Mouse (Mus musculus): ENCODE measurements around the gene Tbk1.

Gene Tbk1

DNA sequence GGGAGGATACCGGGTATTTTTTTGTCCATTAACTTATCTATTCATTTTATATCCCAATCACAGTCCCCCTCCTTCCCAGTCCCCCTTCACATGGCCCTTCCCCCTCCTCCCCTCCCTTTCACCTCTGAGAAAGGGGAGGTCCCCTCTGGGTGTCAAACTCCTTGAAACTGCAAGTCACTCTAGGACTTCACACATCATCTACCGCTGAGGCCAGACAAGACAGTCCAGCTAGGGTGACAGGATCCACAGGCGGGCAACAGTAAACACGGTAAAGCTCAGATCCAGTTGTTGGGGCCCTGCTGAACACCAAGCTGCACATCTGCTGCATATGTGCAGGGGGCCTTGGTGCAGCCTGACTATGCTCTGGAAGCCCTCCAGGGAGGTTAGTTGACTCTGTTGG is 51.6 kb downstream of the Tbk1 start:
- no peak for DNase-seq (ENCODE audit: low spot score in 2 of 2)

DNA sequence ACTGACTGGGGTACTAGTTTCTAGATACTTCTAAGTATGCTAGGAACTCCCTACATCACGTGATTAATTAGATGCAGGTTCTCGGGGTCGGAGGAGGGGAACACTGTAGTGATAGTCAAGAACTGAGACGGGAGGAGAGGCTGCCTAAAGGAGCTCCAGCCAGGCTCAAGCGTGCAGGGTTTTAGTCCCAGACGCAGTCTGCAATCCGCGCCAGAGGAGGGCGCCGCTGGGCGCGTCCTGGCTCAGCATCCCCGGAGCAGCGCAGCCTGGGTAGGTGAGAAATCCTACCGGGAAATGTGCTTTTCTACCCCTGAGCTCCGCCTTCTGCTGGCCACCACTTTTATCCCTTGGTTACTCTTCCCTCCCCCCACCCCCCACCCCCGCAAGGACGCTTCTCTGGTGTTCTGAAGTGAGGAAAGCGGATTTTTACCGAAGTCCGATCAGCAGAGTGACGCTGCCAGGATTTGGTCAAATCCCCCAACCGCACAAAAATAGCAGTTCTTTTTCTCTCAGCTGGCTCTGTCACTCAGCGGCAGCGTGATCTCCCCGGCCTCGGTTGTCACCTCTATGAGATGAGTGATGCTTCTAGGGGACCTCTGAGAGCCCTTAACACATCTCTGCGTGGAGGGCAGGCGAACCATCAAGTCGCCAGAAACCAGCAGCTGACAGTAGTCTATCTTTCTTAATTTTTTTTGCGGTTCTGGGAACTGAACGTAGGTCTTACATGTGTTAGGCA is 53.3 kb downstream of the Tbk1 start:
- DNase-seq (ENCODE audit: low spot score in 2 of 2), result peak; percentile 50 to 78

GRCm38 (mm10) chr10:121531541-121531940 is 55.0 kb downstream of the Tbk1 start:
- no peak for DNase-seq (ENCODE audit: low spot score in 2 of 2)

DNA sequence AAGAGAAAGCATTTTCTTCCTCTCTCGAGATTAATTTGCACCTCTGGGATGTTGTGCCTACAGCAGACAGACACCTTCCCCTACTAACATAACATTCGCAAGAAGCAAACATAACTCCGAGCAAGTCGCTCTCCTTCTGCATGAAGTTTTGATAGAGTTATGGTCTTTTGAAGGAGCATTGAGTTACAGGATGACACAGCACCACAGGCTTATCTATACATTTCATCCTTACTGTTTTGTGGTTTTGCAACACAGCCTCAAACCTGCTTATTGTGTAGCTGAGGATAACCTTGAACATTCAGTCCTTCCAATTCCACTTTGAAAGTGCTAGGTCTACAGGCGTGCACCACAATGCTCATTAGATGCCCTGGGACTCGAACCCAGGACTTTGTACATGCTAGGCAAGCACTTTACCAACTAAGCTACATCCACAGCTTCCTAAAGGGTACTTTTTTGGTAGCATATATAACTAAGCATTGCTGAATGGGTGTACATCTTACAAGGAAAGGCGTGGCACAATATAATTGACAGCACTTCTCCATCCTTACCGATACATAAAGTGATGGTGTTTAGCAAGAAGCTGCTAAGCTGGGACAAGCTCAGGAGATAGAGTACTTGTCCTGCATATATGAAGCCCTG is 56.1 kb downstream of the Tbk1 start:
- DNase-seq (ENCODE audit: low spot score in 2 of 2), result no peak

- no peak for DNase-seq (ENCODE audit: low spot score in 2 of 2)
These were observed 57.3 kb downstream of the Tbk1 start for GRCm38 (mm10) chr10:121529261-121529660.

DNA sequence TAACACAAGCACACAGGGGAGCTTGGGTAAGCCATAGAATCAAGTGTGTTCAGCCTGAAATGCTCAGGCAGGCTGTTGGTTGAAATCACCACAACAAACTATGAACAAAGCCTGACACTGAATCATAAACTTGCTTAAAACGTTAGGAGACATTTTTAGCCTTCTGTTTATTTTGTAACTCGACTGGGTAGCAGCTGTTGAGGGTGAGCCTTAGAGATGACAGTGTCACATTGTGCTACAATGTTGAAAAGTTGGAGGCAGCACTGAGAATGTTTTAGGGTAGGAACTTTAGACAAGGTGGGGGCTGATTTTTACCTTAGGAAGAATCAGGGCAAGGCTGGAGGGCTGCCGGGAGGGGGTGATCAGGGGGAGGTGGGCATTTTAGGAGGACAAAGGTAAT is 58.1 kb downstream of the Tbk1 start:
- no peak for DNase-seq (ENCODE audit: low spot score in 2 of 2)

- no peak for DNase-seq (ENCODE audit: low spot score in 2 of 2)
These were observed 59.5 kb downstream of the Tbk1 start for GRCm38 (mm10) chr10:121527114-121527513.

DNA sequence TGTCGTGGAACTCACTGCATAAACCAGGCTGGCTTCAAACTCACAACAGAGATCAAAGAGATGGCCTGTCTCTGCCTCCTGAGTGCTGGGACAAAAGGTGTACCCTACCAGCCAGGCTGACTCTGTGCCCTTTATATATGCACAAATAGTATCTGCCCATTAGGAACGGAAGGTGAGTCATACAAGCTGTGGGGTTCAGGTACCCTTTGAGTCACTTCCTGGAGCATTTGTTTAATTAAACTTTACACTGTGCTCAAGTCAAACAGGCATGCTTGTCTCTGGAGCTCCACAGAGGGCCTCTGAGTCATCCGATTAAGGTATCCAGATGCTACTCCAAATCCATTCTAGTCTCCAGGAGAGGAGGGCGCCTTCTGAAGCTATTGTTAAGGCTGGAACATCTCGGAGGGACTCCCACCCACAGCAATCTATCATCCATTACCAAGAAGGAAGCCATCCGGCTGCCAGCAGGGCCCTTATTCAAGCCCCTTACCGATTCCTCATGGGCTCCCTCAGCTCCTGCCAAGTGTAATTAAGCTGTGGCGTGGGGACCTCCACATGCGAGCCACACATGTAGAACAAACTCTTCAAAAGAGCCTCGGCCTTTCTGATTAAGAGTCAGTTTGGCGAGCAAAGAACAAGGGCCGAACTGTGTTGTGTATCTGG is 65.5 kb downstream of the Tbk1 start:
- DNase-seq (ENCODE audit: low spot score in 2 of 2), result no peak

DNA sequence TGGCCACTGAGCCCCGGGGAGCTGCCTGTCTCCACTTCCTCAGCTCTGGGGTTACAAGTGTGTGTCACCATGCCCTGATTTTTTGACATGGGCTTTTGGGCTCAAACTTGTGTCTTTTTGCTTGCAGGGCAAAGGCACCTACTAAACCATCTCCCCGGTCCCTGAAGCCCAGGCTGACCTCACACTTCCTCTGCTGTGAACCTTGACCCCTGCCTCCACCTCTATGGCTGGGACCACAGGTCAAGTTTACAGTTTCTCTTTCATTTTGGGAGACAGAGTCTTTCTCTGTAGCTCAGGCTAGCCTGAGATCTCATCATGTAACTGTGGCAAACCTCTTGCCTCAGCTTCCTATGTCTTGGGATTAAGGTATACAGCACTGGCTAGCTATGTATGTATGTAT is 66.9 kb downstream of the Tbk1 start:
- DNase-seq (ENCODE audit: low spot score in 2 of 2), result no peak

- peak; percentile 85 to 86 for DNase-seq (ENCODE audit: low spot score in 2 of 2)
These were observed 70.5 kb downstream of the Tbk1 start for GRCm38 (mm10) chr10:121516008-121516600.

- DNase-seq (ENCODE audit: low spot score in 2 of 2), result no peak
These were observed 76.6 kb downstream of the Tbk1 start for GRCm38 (mm10) chr10:121509751-121510643.

- DNase-seq (ENCODE audit: low spot score in 2 of 2), result no peak
These were observed 78.6 kb downstream of the Tbk1 start for GRCm38 (mm10) chr10:121507755-121508544.

DNA sequence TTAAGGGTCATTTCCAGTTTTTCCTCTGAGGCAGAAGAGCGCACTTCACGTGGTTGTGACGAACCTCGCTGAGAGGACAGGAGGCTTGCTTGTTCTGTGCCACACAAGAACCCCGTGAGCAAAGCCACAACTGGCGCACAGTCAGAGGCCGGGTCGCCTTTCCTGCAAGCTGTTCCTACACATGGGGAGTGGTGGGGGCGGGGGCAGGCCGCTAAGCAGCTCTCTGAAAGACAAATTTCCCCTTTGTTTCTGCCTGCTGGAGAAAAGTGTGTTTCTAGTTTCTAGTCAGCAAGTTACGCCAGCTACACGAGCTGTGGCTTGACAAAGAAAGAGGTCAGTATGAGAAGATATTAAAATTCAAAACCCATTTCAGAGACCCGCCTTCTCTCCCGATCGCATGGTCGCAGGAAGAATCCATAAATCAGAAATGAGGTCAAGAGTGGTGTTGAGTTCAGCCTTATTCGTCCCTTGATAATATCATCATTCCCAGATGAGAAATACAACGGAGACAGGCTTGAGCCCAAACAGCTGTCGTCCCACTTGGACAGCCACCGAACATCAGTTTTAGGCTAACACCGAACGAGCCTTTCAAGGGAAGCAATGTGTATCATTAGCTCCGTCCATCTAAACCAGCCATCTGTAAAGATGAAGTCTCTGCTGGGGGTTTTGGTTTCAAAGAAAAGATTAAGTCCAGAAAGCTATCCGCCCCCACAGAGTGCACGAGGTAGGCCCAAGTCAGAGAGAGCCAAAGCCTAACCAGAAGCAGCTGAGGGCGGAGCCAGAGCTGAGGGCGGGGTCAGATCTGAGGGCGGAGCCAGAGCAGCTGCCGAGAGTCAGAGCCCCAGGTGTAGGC is 79.6 kb downstream of the Tbk1 start:
- DNase-seq (ENCODE audit: low spot score in 2 of 2), result no peak

- no peak for DNase-seq (ENCODE audit: low spot score in 2 of 2)
These were observed 80.7 kb downstream of the Tbk1 start for GRCm38 (mm10) chr10:121505929-121506328.

DNA sequence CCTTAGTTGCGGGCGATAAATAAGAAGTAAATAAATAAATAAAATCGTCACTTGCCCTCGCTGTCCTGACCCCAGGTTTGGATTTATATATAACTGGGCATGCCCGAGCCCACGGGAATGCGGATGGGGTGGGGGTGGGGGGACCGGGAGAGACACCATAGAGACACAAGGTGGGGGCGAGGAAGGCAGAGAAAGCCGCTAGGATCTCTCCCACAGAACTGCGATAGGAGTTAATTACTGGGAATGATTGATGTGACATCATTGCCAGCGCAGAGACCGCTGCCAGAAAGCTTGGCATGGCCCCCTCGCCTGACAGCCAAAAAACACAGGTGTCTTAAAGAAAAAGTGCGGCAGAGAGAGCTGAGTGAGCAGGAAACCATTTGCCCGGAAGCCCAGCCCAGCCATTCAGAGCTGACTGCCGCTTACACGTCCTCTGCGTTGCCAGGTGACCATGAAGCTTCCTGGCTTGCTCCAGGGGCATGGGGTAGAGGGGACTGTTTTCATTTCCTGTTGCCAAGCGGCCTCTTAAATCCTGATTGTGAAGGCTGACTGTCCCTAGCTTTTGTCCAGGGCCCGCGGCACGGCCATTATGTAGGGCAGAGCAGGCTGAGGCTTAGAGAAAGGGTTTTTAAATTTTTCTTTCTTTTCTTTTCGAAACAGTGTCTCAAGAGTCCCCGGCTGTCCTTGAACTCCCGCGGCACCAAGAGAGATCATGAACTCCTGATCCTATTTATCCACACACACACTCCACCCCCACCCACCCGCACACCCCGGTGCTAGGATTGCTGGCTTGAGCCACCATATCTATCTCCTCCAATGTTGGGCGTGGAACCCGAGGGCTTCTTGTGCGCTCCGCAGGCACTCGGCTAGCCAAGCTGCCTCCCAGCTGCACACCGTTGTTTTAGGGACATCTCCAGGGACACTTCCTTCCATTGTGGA is 81.3 kb downstream of the Tbk1 start:
- peak; percentile 65 to 82 for DNase-seq (ENCODE audit: low spot score in 2 of 2)

GRCm38 (mm10) chr10:121501160-121501559 is 85.4 kb downstream of the Tbk1 start:
- DNase-seq (ENCODE audit: low spot score in 2 of 2), result no peak

DNA sequence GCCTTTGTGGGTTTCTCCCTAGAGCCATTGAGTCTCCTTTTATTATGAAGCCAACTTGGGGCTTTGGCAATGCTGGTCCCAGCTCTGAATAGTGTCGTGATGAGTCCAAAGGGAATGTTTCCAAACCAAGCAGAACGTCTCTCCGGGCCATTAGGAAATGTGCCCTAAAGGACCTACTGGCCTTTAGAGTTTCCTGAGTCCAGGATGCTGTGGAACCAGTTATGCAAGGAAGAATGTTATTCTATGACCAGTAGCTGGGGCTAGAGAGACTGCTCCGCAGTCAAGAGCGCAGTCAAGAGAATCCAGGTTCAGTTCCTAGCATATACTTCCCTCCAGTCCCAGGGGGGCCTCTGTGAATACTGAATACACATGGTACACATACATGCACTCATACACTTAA is 86.6 kb downstream of the Tbk1 start:
- no peak for DNase-seq (ENCODE audit: low spot score in 2 of 2)

DNA sequence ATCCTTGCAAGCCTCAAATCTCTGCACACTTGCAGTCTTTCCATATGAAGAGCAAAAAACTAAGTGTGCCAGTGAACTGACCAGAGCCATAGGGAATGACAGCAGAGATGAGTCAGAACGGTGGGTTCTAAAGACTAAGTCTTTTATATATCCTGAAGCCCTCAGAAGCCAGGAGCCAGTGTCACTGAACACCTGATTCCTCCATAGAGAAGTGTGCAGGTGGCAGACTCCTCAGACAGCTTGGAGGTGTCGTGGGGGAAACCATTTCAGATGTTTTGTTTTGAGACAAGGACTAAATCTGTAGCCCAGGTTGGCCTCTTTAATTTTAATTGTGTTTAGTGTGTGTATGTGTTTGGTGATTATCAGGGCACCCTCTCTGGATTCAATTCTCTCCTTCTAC is 87.5 kb downstream of the Tbk1 start:
- DNase-seq (ENCODE audit: low spot score in 2 of 2), result no peak

DNA sequence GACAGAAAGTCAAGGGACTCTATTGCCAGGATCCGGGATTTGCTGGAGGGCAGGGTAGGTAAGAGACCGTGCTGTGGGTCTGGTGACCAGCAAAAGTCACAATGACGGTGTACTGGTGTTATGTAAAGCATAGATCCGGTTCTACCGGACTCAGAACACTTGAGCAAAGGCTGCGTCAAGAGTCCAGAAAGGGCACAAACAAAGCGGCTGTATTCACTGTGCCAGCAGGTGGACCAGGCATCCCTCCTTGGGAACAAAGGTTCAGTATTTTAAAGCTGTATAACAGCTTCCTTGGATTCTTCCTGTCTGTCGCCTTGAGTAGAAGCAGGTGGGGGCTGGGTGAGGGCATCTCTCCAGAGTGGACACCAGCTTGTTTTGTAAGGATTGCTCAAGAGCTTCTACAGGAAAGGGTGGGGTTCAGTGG is 88.1 kb downstream of the Tbk1 start:
- DNase-seq (ENCODE audit: low spot score in 2 of 2), result no peak
